Mouse (Mus musculus) thymus, adult 2 months (tissue): ENCODE results near the gene Fam216a.

Experiments
- CTCF ChIP-seq: fragments of 200-500 bp; IDR thresholded peaks from 2 replicates; pipeline ENCODE4 v1.5.1; 2012; ENCODE audit warnings: mild to moderate bottlenecking, control low read depth, low read length, moderate library complexity, borderline replicate concordance; ENCODE audit not compliant: control insufficient read depth, poor library complexity, insufficient read depth; ENCODE audit errors: extremely low read depth
- POLR2A ChIP-seq: fragments of 200-500 bp; IDR thresholded peaks from 2 replicates; pipeline ENCODE4 v1.6.1; 2012; ENCODE audit warnings: mild to moderate bottlenecking, low read length, control low read depth, moderate library complexity; ENCODE audit not compliant: control insufficient read depth, poor library complexity, insufficient read depth; ENCODE audit errors: extremely low read depth

- peak; percentile 54; the same call in 1 of the 2 replicates for TF ChIP-seq POLR2A
- 0 out of 2 replicates have a peak, but pooled peaks have one; percentile 47 for TF ChIP-seq CTCF
Measured at GRCm38 (mm10) chr5:122372192-122372769, at the start of gene Fam216a.
